Mouse (Mus musculus) neural tube, embryonic 13.5 days (tissue): ENCODE results near the gene Ano8. TPM values are rescaled to one million over a fixed set of nuclear protein-coding genes. Genes with fewer than 3 reads are reported as not detected.

Experiments
- ATAC-seq: fragments of 200-750 bp; cut with Nextera tagmentation; 2 replicates; pipeline ENCODE4 v1.8.0; 2017; ENCODE audit warnings: low read depth, mild to moderate bottlenecking, moderate TSS enrichment, moderate library complexity
- H3K27ac ChIP-seq: fragments of 300-500 bp; sonication (generic); replicated peaks from 2 replicates; pipeline ENCODE4 v1.5.1; 2015; ENCODE audit warnings: moderate library complexity, mild to moderate bottlenecking, inconsistent platforms
- H3K27me3 ChIP-seq: fragments of 300-500 bp; sonication (generic); 2 replicates; pipeline ENCODE4 v1.6.1; 2015; ENCODE audit warnings: mild to moderate bottlenecking, inconsistent platforms
- H3K36me3 ChIP-seq: fragments of 300-500 bp; sonication (generic); 2 replicates; pipeline ENCODE4 v1.6.1; 2015; ENCODE audit warnings: mild to moderate bottlenecking, inconsistent platforms
- H3K4me1 ChIP-seq: fragments of 300-500 bp; sonication (generic); replicated peaks from 2 replicates; pipeline ENCODE4 v1.6.1; 2015; ENCODE audit warnings: inconsistent platforms
- H3K4me2 ChIP-seq: fragments of 300-500 bp; sonication (generic); 2 replicates; pipeline ENCODE4 v1.6.1; 2015; ENCODE audit warnings: inconsistent platforms, mild to moderate bottlenecking, moderate library complexity
- H3K4me3 ChIP-seq: fragments of 300-500 bp; sonication (generic); 2 replicates; pipeline ENCODE4 v1.5.1; 2015; ENCODE audit warnings: mild to moderate bottlenecking, inconsistent platforms
- H3K9ac ChIP-seq: fragments of 300-500 bp; sonication (generic); 2 replicates; pipeline ENCODE4 v1.6.1; 2015; ENCODE audit warnings: moderate library complexity, mild to moderate bottlenecking, inconsistent platforms
- H3K9me3 ChIP-seq: fragments of 300-500 bp; sonication (generic); 2 replicates; pipeline ENCODE4 v1.6.1; 2016; ENCODE audit warnings: inconsistent platforms
- WGBS: fragments of 180-500 bp; shearing (Covaris S2); methylation state at CpG from one replicate; pipeline ENCODE4 v1.1.7; 2015; 5-methylcytosine and 5-hydroxymethylcytosine counted together
- polyA plus RNA-seq: library from polyadenylated mRNA; unstranded; fragments of >200 nt; fragmentation: Nextera tagmentation; extraction: Ambion mirVana; gene quantifications from 2 replicates; pipeline ENCODE4 v1.2.1, GENCODE M21; 2015

The Ano8 gene
- polyA plus RNA-seq, 1 experiment from 2014 or later = 7.8 TPM

GRCm38 (mm10) chr8:71515043-71515442 lies 29.3 kb upstream of the Ano8 start:
- H3K4me3 ChIP-seq = no peak overlapping the region
- H3K27me3 ChIP-seq = peaks cover 19% of the 10 kb centered on the region
- H3K4me1 ChIP-seq = peaks cover 11% of the 10 kb centered on the region
- ATAC-seq = no peak
- WGBS = 73% methylated on average over 5 of the region's 5 CpGs
- H3K9ac ChIP-seq = no peak overlapping the region
- no peaks in the 10 kb centered on the region for H3K9me3 ChIP-seq
- H3K36me3 ChIP-seq = no peaks in the 10 kb centered on the region
- H3K4me2 ChIP-seq = no peak overlapping the region
- H3K27ac ChIP-seq = no peak overlapping the region

GRCm38 (mm10) chr8:71513018-71513754 lies 27.4 kb upstream of the Ano8 start:
- no peaks in the 10 kb centered on the region for H3K9me3 ChIP-seq
- H3K27ac ChIP-seq = no peak overlapping the region
- peaks cover 12% of the 10 kb centered on the region for H3K4me1 ChIP-seq
- 70% methylated on average over 14 of the region's 15 CpGs for WGBS
- no peak overlapping the region for H3K9ac ChIP-seq
- no peaks in the 10 kb centered on the region for H3K36me3 ChIP-seq
- no peak for ATAC-seq
- H3K27me3 ChIP-seq = peaks cover 36% of the 10 kb centered on the region
- H3K4me3 ChIP-seq = no peak overlapping the region
- H3K4me2 ChIP-seq = no peak overlapping the region

GRCm38 (mm10) chr8:71511644-71512043 lies 25.9 kb upstream of the Ano8 start, which contains the start of gene Plvap:
Gene Plvap (minus strand): TSS chr8:71511752.
- ATAC-seq = no peak
- Histone ChIP-seq H3K27me3 (peaks cover 51% of the 10 kb centered on the region), H3K4me3 (no peak within 1 kb of the TSS), H3K4me1 (peaks cover 15% of the 10 kb centered on the region), H3K36me3 (no peaks in the 10 kb centered on the region), H3K9ac (0 out of 2 replicates have a peak within 1 kb of the TSS, but pooled peaks have one; percentile 22), H3K4me2 (no peak within 1 kb of the TSS), H3K27ac (no peak within 1 kb of the TSS), H3K9me3 (no peaks in the 10 kb centered on the region)
- 62% methylated on average over 14 of the region's 14 CpGs for WGBS

- Histone ChIP-seq H3K9ac (no peak overlapping the region), H3K27ac (no peak overlapping the region), H3K9me3 (no peaks in the 10 kb centered on the region), H3K27me3 (peaks cover 69% of the 10 kb centered on the region), H3K4me2 (no peak overlapping the region), H3K4me1 (peaks cover 13% of the 10 kb centered on the region), H3K4me3 (no peak overlapping the region), H3K36me3 (no peaks in the 10 kb centered on the region)
- no peak for ATAC-seq
- 55% methylated on average over 2 of the region's 2 CpGs for WGBS
Observed at GRCm38 (mm10) chr8:71509316-71509715, 23.6 kb upstream of the Ano8 start.

DNA sequence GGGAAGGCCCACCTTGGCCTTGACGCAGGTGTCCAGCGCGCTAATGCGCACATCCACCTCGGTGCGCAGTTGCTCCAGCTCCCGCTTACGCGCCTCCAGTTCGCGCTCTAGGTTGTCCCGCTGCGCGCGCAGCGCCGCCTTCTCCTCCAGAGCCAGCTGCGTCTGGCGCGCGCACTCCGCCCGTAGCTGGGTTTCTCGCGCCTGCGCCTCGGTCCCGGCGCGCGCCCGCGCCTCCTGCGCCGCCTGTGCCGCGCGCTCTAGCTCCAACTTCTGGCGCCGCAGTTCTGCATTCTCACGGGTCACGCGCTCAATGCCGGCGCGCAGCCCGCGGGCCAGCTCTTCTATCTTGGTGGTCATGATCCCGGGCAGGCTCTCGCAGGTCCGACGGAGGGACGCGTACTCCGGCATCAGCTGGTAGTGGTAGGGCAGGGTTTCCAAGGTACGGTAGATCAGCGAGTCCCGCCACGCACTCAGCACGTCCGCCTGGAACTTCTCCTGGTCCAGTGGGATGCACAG lies 21.9 kb upstream of the Ano8 start:
- H3K9me3 ChIP-seq = no peaks in the 10 kb centered on the region
- no peak overlapping the region for H3K27ac ChIP-seq
- H3K27me3 ChIP-seq = peaks cover 69% of the 10 kb centered on the region
- under 1% methylated on average over 52 of the region's 61 CpGs for WGBS
- H3K4me3 ChIP-seq = peak overlapping the region; percentile 37
- peak overlapping the region; percentile 62 for H3K9ac ChIP-seq
- H3K36me3 ChIP-seq = no peaks in the 10 kb centered on the region
- peak overlapping the region; percentile 64 for H3K4me2 ChIP-seq
- peaks cover 13% of the 10 kb centered on the region for H3K4me1 ChIP-seq
- peak; percentile 78 for ATAC-seq

GRCm38 (mm10) chr8:71505979-71506378 lies 20.2 kb upstream of the Ano8 start:
- 91% methylated on average over 4 of the region's 4 CpGs for WGBS
- no peak for ATAC-seq
- Histone ChIP-seq H3K27me3 (peaks cover 60% of the 10 kb centered on the region), H3K9me3 (no peaks in the 10 kb centered on the region), H3K27ac (no peak overlapping the region), H3K9ac (no peak overlapping the region), H3K36me3 (no peaks in the 10 kb centered on the region), H3K4me1 (peaks cover 13% of the 10 kb centered on the region), H3K4me2 (no peak overlapping the region), H3K4me3 (no peak overlapping the region)

- Histone ChIP-seq H3K4me2 (no peak overlapping the region), H3K9me3 (no peaks in the 10 kb centered on the region), H3K27me3 (peaks cover 54% of the 10 kb centered on the region), H3K27ac (no peak overlapping the region), H3K4me1 (peaks cover 13% of the 10 kb centered on the region), H3K9ac (no peak overlapping the region), H3K4me3 (no peak overlapping the region), H3K36me3 (no peaks in the 10 kb centered on the region)
- whole genome bisulfite sequencing = 95% methylated on average over 4 of the region's 4 CpGs
- ATAC-seq = no peak
Observed at GRCm38 (mm10) chr8:71505326-71505725, 19.6 kb upstream of the Ano8 start.

- no peak for ATAC-seq
- H3K27ac ChIP-seq = no peak overlapping the region
- H3K36me3 ChIP-seq = no peaks in the 10 kb centered on the region
- H3K4me3 ChIP-seq = no peak overlapping the region
- peaks cover 44% of the 10 kb centered on the region for H3K27me3 ChIP-seq
- peaks cover 14% of the 10 kb centered on the region for H3K4me1 ChIP-seq
- H3K9ac ChIP-seq = no peak overlapping the region
- no peak overlapping the region for H3K4me2 ChIP-seq
- no peaks in the 10 kb centered on the region for H3K9me3 ChIP-seq
- 90% methylated on average over 4 of the region's 4 CpGs for WGBS
Observed at GRCm38 (mm10) chr8:71504349-71504748, 18.6 kb upstream of the Ano8 start.

DNA sequence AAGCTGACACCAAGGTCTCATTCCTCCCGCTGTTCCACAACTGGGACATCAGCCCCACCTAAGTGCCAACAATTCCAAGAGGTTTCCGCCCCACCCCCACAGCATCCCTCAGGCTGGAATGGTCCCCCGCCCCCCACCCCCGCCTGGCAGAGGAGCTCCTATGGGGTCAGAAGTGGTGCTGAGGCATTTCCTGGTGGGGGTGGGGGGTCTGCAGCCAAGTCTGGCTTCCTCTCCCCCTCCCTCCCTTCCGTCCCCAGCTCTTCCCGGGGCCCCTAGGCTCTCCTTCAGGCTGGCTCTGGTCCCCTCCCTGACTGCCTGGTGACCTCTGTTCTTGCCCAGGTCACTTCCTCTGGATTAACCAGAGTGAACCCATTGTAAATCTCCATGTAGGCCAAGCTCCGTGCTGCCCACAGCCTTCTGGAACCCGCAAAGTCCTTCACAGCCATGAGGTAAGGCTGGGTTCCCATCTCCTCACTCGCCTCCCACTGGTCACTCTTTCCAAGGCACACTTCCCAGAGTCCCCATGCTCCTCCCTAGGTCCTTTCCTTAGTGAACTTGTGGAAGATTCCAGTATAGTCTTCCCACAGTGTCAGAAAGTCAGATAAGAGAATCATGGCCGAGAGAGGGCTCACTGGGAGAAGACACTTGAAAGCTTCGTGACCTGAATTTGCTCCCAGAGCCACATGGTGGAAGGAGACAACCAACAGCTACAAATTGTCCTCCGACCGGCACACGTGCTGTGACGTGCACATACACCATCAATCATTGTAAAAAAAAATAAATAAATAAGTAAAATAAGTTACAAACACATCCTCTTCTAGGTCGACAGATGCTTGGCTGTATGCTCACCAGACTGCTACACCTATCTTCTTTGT lies 13.3 kb upstream of the Ano8 start:
- Histone ChIP-seq H3K4me3 (no peak overlapping the region), H3K27me3 (no peaks in the 10 kb centered on the region), H3K27ac (no peak overlapping the region), H3K4me2 (no peak overlapping the region), H3K4me1 (peaks cover 31% of the 10 kb centered on the region), H3K9me3 (no peaks in the 10 kb centered on the region), H3K36me3 (peaks cover 2% of the 10 kb centered on the region; the same call in 1 of the 2 replicates), H3K9ac (no peak overlapping the region)
- ATAC-seq = no peak
- 37% methylated on average over 16 of the region's 16 CpGs for WGBS

- ATAC-seq = no peak
- WGBS = 27% methylated on average over 15 of the region's 15 CpGs
- H3K9ac ChIP-seq = no peak overlapping the region
- peaks cover 10% of the 10 kb centered on the region; the same call in 1 of the 2 replicates for H3K36me3 ChIP-seq
- no peak overlapping the region for H3K27ac ChIP-seq
- no peaks in the 10 kb centered on the region for H3K9me3 ChIP-seq
- peaks cover 31% of the 10 kb centered on the region for H3K4me1 ChIP-seq
- no peak overlapping the region for H3K4me3 ChIP-seq
- H3K27me3 ChIP-seq = no peaks in the 10 kb centered on the region
- no peak overlapping the region for H3K4me2 ChIP-seq
Observed at GRCm38 (mm10) chr8:71497881-71498501, 12.2 kb upstream of the Ano8 start.

DNA sequence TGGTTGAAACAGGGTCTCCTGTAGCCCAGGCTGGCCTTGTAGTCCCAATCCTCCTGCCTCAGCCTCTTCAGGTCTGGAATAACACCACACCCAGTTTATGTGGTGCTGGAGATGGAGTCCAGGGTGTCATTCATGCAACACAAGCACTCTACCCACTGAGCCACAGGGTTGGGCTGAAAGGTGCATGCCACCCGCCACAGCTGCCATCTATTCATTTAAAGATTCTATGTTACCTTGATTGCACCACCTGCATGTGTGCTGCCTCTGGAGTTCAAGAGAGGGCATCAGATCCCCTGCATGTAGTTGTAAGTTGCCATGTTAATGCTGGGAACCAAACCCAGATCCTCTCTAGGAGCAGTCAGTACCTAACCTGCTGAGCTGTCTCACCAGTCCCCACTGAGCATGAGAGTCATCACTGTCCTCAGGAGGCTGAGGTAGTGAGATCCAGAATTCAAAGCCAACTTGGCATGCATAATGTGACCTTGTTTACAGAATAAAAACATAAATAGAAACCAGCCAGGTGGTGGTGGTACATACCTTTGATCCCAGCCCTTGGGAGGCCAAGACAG lies 11.4 kb upstream of the Ano8 start:
- H3K36me3 ChIP-seq = peaks cover 18% of the 10 kb centered on the region
- H3K4me3 ChIP-seq = no peak overlapping the region
- no peak overlapping the region for H3K4me2 ChIP-seq
- H3K27me3 ChIP-seq = no peaks in the 10 kb centered on the region
- 96% methylated on average over 1 of the region's 1 CpGs for WGBS
- no peak overlapping the region for H3K27ac ChIP-seq
- H3K4me1 ChIP-seq = peaks cover 31% of the 10 kb centered on the region
- no peak overlapping the region for H3K9ac ChIP-seq
- no peak for ATAC-seq
- no peaks in the 10 kb centered on the region for H3K9me3 ChIP-seq
